Mouse (Mus musculus): ENCODE measurements around the gene Timm17a. TPM values are rescaled to one million over a fixed set of nuclear protein-coding genes. Genes with fewer than 3 reads are reported as not detected.
A peak's percentile ranks its signal among the peaks of the same experiment; 100 is the strongest.

Timm17a gene
- 192 and 200 TPM in 2 replicates for polyA plus RNA-seq (2016; fragmentation: Nextera tagmentation; extraction: Ambion mirVana)

- Histone ChIP-seq H3K9me3 (replicated peaks) (no peaks in the 10 kb centered on the region), H3K4me3 (peak within 1 kb of the TSS; percentile 94), H3K27ac (replicated peaks) (peak within 1 kb of the TSS; percentile 97), H3K27me3 (ENCODE audit: low read depth, poor library complexity, severe bottlenecking) (no peaks in the 10 kb centered on the region), H3K4me1 (peaks cover 20% of the 10 kb centered on the region), H3K36me3 (peaks cover 24% of the 10 kb centered on the region)
- under 1% methylated on average over 51 of the region's 51 CpGs for WGBS
- peak; percentile 96 for DNase-seq (ENCODE audit: low spot score)
Observed at GRCm38 (mm10) chr1:135313284-135314031, at the start of gene Timm17a. Timm17a (minus strand) TSS chr1:135313778.

GRCm38 (mm10) chr1:135362115-135362514 is 48.5 kb upstream of the Timm17a start:
- Histone ChIP-seq H3K4me1 (peaks cover 4% of the 10 kb centered on the region; the same call in 1 of the 2 replicates), H3K27ac (replicated peaks) (no peak overlapping the region), H3K27me3 (ENCODE audit: low read depth, poor library complexity, severe bottlenecking) (no peaks in the 10 kb centered on the region; the same call in 1 of the 2 replicates), H3K36me3 (no peaks in the 10 kb centered on the region), H3K9me3 (replicated peaks) (peaks cover 8% of the 10 kb centered on the region; the same call in 1 of the 2 replicates), H3K4me3 (no peak overlapping the region)
- no peak for DNase-seq (ENCODE audit: low spot score)

GRCm38 (mm10) chr1:135361491-135361890 is 47.9 kb upstream of the Timm17a start:
- H3K4me1 ChIP-seq: peaks cover 4% of the 10 kb centered on the region; the same call in 1 of the 2 replicates
- no peaks in the 10 kb centered on the region for H3K36me3 ChIP-seq
- 92% methylated on average over 4 of the region's 4 CpGs for WGBS

GRCm38 (mm10) chr1:135359071-135359470 is 45.5 kb upstream of the Timm17a start:
- no peak overlapping the region for H3K27ac ChIP-seq (replicated peaks)
- H3K4me1 ChIP-seq: no peaks in the 10 kb centered on the region; the same call in 1 of the 2 replicates
- no peak for DNase-seq (ENCODE audit: low spot score)
- H3K27me3 ChIP-seq (ENCODE audit: low read depth, poor library complexity, severe bottlenecking): no peaks in the 10 kb centered on the region
- peaks cover 8% of the 10 kb centered on the region; the same call in 1 of the 2 replicates for H3K9me3 ChIP-seq (replicated peaks)
- WGBS: 38% methylated on average over 2 of the region's 2 CpGs
- H3K4me3 ChIP-seq: no peak overlapping the region
- H3K36me3 ChIP-seq: no peaks in the 10 kb centered on the region

More at GRCm38 (mm10) chr1:135361491-135361890, 47.9 kb upstream of the Timm17a start:
- no peak overlapping the region for H3K27ac ChIP-seq (replicated peaks)
- DNase-seq (ENCODE audit: low spot score): no peak
- peaks cover 8% of the 10 kb centered on the region; the same call in 1 of the 2 replicates for H3K9me3 ChIP-seq (replicated peaks)
- no peak overlapping the region for H3K4me3 ChIP-seq
- H3K27me3 ChIP-seq (ENCODE audit: low read depth, poor library complexity, severe bottlenecking): no peaks in the 10 kb centered on the region; the same call in 1 of the 2 replicates

GRCm38 (mm10) chr1:135351953-135352352 is 38.4 kb upstream of the Timm17a start:
- no peak for DNase-seq (ENCODE audit: low spot score)

GRCm38 (mm10) chr1:135347498-135348169 is 34.1 kb upstream of the Timm17a start:
- no peaks in the 10 kb centered on the region for H3K9me3 ChIP-seq (replicated peaks)
- no peak overlapping the region for H3K4me3 ChIP-seq
- 67% methylated on average over 4 of the region's 4 CpGs for WGBS
- H3K36me3 ChIP-seq: no peaks in the 10 kb centered on the region
- no peak for DNase-seq (ENCODE audit: low spot score)
- peak overlapping the region; percentile 28; the same call in 1 of the 2 replicates for H3K27ac ChIP-seq (replicated peaks)
- H3K27me3 ChIP-seq (ENCODE audit: low read depth, poor library complexity, severe bottlenecking): no peaks in the 10 kb centered on the region
- H3K4me1 ChIP-seq: peaks cover 12% of the 10 kb centered on the region

More at GRCm38 (mm10) chr1:135351953-135352352, 38.4 kb upstream of the Timm17a start:
- Histone ChIP-seq H3K4me1 (peaks cover 8% of the 10 kb centered on the region), H3K36me3 (no peaks in the 10 kb centered on the region), H3K27ac (replicated peaks) (no peak overlapping the region), H3K27me3 (ENCODE audit: low read depth, poor library complexity, severe bottlenecking) (no peaks in the 10 kb centered on the region), H3K4me3 (no peak overlapping the region), H3K9me3 (replicated peaks) (no peaks in the 10 kb centered on the region)
- 84% methylated on average over 3 of the region's 3 CpGs for WGBS

GRCm38 (mm10) chr1:135346891-135347290 is 33.3 kb upstream of the Timm17a start:
- DNase-seq (ENCODE audit: low spot score): no peak
- no peaks in the 10 kb centered on the region for H3K27me3 ChIP-seq (ENCODE audit: low read depth, poor library complexity, severe bottlenecking)
- 70% methylated on average over 3 of the region's 3 CpGs for WGBS

GRCm38 (mm10) chr1:135344026-135344425 is 30.4 kb upstream of the Timm17a start:
- Histone ChIP-seq H3K36me3 (no peaks in the 10 kb centered on the region), H3K27me3 (ENCODE audit: low read depth, poor library complexity, severe bottlenecking) (no peaks in the 10 kb centered on the region), H3K27ac (replicated peaks) (no peak overlapping the region), H3K4me1 (peaks cover 15% of the 10 kb centered on the region), H3K4me3 (no peak overlapping the region), H3K9me3 (replicated peaks) (no peaks in the 10 kb centered on the region)
- WGBS: 66% methylated on average over 4 of the region's 4 CpGs
- no peak for DNase-seq (ENCODE audit: low spot score)

More at GRCm38 (mm10) chr1:135346891-135347290, 33.3 kb upstream of the Timm17a start:
- Histone ChIP-seq H3K36me3 (no peaks in the 10 kb centered on the region), H3K9me3 (replicated peaks) (no peaks in the 10 kb centered on the region), H3K4me1 (peaks cover 12% of the 10 kb centered on the region), H3K27ac (replicated peaks) (no peak overlapping the region), H3K4me3 (no peak overlapping the region)

GRCm38 (mm10) chr1:135341947-135342346 is 28.4 kb upstream of the Timm17a start:
- Histone ChIP-seq H3K36me3 (no peaks in the 10 kb centered on the region), H3K27me3 (ENCODE audit: low read depth, poor library complexity, severe bottlenecking) (no peaks in the 10 kb centered on the region), H3K27ac (replicated peaks) (no peak overlapping the region), H3K4me1 (peaks cover 7% of the 10 kb centered on the region; the same call in 1 of the 2 replicates), H3K9me3 (replicated peaks) (no peaks in the 10 kb centered on the region), H3K4me3 (no peak overlapping the region)
- 78% methylated on average over 8 of the region's 8 CpGs for WGBS
- DNase-seq (ENCODE audit: low spot score): no peak

GRCm38 (mm10) chr1:135330578-135330977 is 17.0 kb upstream of the Timm17a start:
- Histone ChIP-seq H3K4me1 (no peaks in the 10 kb centered on the region), H3K27me3 (ENCODE audit: low read depth, poor library complexity, severe bottlenecking) (0 out of 2 replicates have a peak, but pooled peaks cover 3% of the 10 kb centered on the region), H3K36me3 (no peaks in the 10 kb centered on the region), H3K27ac (replicated peaks) (no peak overlapping the region), H3K9me3 (replicated peaks) (no peaks in the 10 kb centered on the region), H3K4me3 (no peak overlapping the region)
- 81% methylated on average over 6 of the region's 6 CpGs for WGBS
- no peak for DNase-seq (ENCODE audit: low spot score)

- no peak overlapping the region for H3K4me3 ChIP-seq
- no peak for DNase-seq (ENCODE audit: low spot score)
- H3K36me3 ChIP-seq: no peaks in the 10 kb centered on the region
Observed at GRCm38 (mm10) chr1:135328368-135328767, 14.8 kb upstream of the Timm17a start.

GRCm38 (mm10) chr1:135325934-135326333 is 12.4 kb upstream of the Timm17a start:
- DNase-seq (ENCODE audit: low spot score): no peak
- Histone ChIP-seq H3K4me3 (no peak overlapping the region), H3K9me3 (replicated peaks) (no peaks in the 10 kb centered on the region), H3K36me3 (no peaks in the 10 kb centered on the region), H3K27me3 (ENCODE audit: low read depth, poor library complexity, severe bottlenecking) (peaks cover 16% of the 10 kb centered on the region; the same call in 1 of the 2 replicates), H3K4me1 (peaks cover 11% of the 10 kb centered on the region), H3K27ac (replicated peaks) (no peak overlapping the region)
- 88% methylated on average over 2 of the region's 2 CpGs for WGBS

More at GRCm38 (mm10) chr1:135328368-135328767, 14.8 kb upstream of the Timm17a start:
- peaks cover 11% of the 10 kb centered on the region for H3K4me1 ChIP-seq
- peaks cover 11% of the 10 kb centered on the region; the same call in 1 of the 2 replicates for H3K27me3 ChIP-seq (ENCODE audit: low read depth, poor library complexity, severe bottlenecking)
- H3K27ac ChIP-seq (replicated peaks): no peak overlapping the region
- 63% methylated on average over 5 of the region's 5 CpGs for WGBS
- no peaks in the 10 kb centered on the region for H3K9me3 ChIP-seq (replicated peaks)

Data from midbrain, embryonic 10.5 days (tissue).